Mouse (Mus musculus) kidney, adult 11 months (tissue): ENCODE measurements around the gene Zfp383.
A peak's percentile ranks its signal among the peaks of the same experiment; 100 is the strongest.
"Not testable (repeated sequence)": the region's sequence is repeated elsewhere in the genome, so short reads cannot be mapped to it uniquely, and the experiment has no call there.

Experiments used
- DNase-seq: peaks from one replicate; pipeline ENCODE4 v3.0.0; 2022

Gene Zfp383

DNA sequence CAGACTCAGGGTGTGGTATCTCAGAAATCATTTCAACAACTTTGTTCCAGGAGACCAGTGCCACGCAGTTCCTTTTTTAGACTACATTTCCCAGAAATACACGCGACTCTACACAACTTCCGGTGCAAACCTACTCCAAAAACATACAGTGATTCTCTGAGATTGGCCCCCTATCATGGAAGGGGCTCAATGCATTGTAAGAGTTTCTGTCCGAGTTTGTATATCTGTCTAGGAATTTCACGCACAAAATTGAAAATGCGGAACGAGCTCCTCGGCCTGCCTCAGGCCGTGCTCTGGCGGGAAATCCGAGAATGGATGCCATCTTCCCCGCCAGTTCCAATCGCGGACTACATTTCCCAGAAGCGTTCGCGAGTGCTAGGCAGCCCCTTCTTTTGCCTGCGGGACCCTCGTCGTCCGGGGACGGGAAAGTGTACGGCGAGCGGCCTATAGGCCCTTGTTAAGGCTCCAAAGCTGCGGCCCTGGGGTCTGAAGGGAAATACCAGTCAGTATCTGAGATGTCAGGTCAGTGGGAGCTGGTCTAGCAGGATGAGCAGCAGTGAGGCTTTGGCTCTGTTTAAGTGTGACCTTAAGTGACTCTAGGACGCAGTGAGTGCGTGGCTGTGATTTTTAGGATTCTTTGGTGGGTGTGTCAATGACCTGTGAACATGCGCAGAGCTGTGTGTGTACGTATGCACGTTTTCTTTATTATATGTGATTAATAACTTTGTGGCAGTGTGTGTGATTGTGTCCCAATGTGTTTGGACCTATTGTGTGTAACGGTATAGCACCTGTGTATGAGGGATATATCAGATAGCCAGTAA lies at the start of gene Zfp383:
Zfp383 (plus strand) TSS at position 94 of the 821 bp plus-strand sequence.
- peak; percentile 85 for DNase-seq

- DNase-seq, result peak; percentile 89
These were observed 48.2 kb upstream of the Zfp383 start, which contains the start of gene Zfp420 for GRCm38 (mm10) chr7:29859532-29860517. TSS of gene Zfp420 (plus strand) at chr7:29859979.

DNA sequence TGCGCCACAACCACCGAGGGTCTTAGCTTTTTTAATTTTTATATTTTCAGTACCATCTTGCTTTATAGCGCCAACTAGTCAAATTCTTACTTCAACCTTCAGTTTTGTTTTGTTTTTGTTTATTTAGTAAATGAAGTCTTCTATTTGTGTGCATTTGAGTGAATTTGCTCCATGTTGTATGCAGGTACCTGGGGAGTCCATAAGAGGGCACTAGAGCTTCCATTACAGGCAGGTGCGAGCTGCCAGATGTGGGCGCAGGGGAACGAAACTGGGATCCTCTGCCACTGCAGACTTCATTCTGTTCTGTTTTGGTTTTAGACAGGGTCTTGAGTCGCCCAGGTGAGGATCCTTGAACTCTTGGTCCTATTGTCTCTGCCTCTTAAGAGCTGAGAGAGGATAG lies 46.4 kb upstream of the Zfp383 start:
- DNase-seq, result no peak

DNA sequence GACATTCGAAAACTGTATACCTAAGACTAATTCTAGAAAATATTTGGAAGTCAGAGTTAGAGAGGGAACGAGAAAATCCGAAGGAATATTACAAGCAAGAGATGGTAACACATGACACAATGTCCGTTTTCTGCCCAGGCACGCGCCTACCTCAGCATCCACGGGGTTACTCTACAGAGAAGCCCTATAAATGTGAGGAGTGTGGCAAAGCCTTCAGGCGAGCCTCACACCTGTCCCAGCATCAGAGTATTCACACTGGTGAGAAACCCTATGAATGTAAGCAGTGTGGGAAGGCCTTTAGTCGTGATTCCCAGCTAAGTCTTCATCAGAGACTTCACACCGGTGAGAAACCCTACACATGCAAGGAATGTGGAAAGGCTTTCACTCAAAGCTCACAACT lies 33.8 kb upstream of the Zfp383 start:
- no peak for DNase-seq

DNA sequence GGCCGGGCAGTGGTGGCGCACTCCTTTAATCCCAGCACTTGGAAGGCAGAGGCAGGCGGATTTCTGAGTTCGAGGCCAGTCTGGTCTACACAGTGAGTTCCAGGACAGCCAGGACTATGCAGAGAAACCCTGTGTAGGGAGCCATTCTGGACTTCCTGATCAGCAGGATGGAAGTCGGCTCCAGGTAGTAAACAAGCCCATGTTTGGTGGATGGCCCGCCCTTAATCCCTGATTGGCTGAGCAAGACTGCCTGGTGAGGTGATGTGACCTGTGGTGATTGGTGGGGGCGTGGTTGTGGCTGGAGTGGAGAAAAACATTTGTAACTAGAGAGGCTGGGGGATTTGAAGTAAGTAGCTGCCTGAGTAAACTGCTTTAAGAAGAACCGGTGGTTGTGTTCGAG lies 30.5 kb upstream of the Zfp383 start:
- DNase-seq, result not testable (repeated sequence)

GRCm38 (mm10) chr7:29880056-29880455 lies 28.0 kb upstream of the Zfp383 start:
- no peak for DNase-seq

DNA sequence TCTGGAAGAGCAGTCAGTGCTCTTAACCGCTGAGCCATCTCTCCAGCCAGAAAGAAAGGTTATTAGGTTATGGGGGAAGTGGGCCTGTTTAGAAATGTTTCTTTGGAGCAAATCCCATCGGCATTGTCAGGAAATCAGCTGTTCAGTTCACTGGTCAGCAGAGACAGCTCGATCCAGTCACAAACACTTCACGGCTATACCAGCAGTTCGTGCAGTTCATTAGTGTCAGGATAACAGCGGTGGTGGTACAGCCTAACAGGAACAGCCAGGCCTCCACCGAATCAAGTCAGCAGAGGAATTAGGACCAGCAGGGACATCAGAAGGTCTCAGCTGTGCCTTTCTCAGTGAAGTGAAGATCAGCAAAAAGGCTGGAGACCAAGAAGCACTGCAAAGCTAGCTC lies 27.1 kb upstream of the Zfp383 start:
- DNase-seq, result no peak

GRCm38 (mm10) chr7:29890501-29890900 lies 17.5 kb upstream of the Zfp383 start:
- DNase-seq, result no peak

- no peak for DNase-seq
These were observed 15.3 kb upstream of the Zfp383 start for GRCm38 (mm10) chr7:29892756-29893155.

GRCm38 (mm10) chr7:29898351-29898750 lies 9.7 kb upstream of the Zfp383 start:
- DNase-seq, result no peak

DNA sequence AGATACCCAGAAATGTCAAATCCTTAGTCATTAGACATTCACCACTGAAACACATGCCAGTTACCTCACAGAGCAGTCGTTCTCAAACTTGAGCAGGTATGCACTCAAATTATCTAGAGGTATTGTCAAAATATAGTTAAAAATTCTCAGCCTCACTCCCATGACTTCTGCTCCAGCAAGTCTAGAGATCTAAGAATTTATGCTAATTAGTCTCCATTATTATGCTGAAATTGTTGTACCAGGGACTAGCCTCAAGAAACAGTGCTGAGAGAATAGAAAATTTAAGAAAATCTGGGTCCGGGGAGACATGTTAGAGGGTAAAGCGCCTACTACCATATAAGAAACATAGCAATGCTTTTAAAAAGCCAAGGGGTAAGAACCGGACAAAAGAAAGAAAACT lies 3.9 kb upstream of the Zfp383 start:
- no peak for DNase-seq

GRCm38 (mm10) chr7:29905966-29906681 lies 1.9 kb upstream of the Zfp383 start, which contains the start of gene Zfp27:
TSS of gene Zfp27 (minus strand) at chr7:29906572.
- peak; percentile 73 for DNase-seq

- no peak for DNase-seq
These were observed 1.4 kb upstream of the Zfp383 start for GRCm38 (mm10) chr7:29906682-29907058.

GRCm38 (mm10) chr7:29907206-29907605 lies 817 bp upstream of the Zfp383 start:
- no peak for DNase-seq

GRCm38 (mm10) chr7:29910252-29910651 lies 2.2 kb downstream of the Zfp383 start:
- DNase-seq, result no peak

GRCm38 (mm10) chr7:29912172-29912571 lies 4.1 kb downstream of the Zfp383 start:
- no peak for DNase-seq

- no peak for DNase-seq
These were observed 9.5 kb downstream of the Zfp383 start for GRCm38 (mm10) chr7:29917371-29918061.

DNA sequence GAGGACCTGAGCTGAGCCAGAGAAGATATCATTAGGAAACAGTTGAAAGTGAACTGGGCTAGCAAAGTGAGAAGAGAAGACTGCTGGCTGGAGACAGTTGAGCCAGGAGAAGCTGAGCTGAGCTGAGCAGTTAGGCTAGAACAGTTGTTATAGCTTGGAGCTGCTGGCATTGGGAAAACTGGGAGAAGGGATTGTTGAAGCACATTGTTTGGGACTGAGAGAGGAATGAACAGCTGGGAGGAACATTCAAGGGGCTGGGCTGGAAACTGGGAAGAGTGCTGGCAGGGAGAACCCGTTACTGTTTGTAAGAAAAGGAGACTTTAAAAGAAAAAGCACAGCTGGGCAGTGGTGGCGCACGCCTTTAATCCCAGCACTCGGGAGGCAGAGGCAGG lies 10.0 kb downstream of the Zfp383 start:
- no peak for DNase-seq

DNA sequence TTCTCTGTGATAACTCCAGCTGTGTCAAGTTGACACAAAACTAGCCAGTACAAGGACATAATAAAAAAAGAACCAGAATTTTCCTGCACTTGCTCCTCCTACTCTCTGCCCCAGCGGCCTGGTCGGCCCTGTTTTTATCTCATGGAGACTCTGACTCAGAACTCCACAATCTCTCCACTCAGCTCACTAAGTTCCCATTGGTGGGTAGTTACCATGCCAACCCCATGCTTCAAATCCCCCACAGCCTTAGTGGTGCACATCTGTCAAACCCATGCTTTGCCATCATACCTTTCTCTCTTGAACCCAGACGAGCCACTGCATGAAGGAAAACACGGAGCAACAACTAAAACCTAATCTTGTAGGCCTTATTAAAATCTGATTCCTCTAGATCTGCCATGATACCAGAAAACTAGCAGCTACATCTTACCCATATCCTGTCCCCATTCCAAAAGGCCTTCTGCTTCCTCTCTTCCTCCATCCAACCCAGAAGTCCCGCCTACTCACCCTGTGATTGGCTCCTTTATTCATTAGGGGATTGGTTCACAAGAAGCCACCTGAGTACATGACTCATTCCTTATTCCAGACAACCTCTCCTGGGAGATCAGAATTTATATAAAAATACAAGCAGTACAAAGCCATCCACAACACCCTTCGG lies 13.5 kb downstream of the Zfp383 start:
- DNase-seq, result no peak

GRCm38 (mm10) chr7:29922780-29923179 lies 14.8 kb downstream of the Zfp383 start:
- no peak for DNase-seq

GRCm38 (mm10) chr7:29938856-29939255 lies 30.8 kb downstream of the Zfp383 start:
- DNase-seq, result no peak

DNA sequence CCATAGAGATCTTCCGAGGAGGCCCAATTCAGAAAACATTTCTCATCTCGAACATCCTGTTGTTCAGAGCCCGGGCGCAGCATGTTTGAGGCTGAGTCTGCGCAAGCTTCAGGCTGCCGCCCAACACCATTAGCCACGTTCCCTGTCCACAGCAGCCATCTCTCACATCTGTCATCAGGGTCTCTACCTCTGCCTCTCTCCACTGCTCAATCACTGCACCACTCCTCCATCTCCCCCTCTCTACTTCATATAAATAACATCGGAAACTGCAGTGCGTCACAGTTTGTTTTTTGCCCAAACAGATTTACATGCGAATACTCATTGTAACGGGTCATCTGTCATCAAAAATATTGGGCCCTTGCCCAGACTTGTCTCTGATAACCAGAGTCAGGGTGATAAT lies 33.0 kb downstream of the Zfp383 start:
- no peak for DNase-seq
